Mouse (Mus musculus) CH12.LX (cell line): ENCODE measurements at regions not wholly inside any gene's neighbourhood (a gene's known extent, or its start where the extent isn't known, plus 50 kb on each side); places are given as distances from the start of the nearest gene placed in this dataset.

Source experiments
- DNase-seq: peaks from one replicate; pipeline ENCODE4 v3.0.0-alpha.2; 2013; ENCODE audit errors: extremely low read depth
- H3K27ac ChIP-seq: 2 replicates; pipeline ENCODE4 v1.5.1; 2012; ENCODE audit warnings: low read depth, mild to moderate bottlenecking, control low read depth, moderate library complexity; ENCODE audit not compliant: insufficient read depth
- H3K27me3 ChIP-seq: replicated peaks from 2 replicates; pipeline ENCODE3; 2012; ENCODE audit warnings: inconsistent platforms
- H3K36me3 ChIP-seq, 2 experiments: replicated peaks in 1 of 2; 2 replicates each; pipeline versions ENCODE3 to v1.6.1; 2012; ENCODE audit warnings: inconsistent platforms in 1 of 2, low read length in 1 of 2, mild to moderate bottlenecking in 1 of 2, mixed read lengths in 1 of 2, moderate library complexity in 1 of 2; ENCODE audit not compliant: control insufficient read depth in 1 of 2, insufficient read depth in 1 of 2
- H3K4me1 ChIP-seq, 2 experiments: 2 replicates each; pipeline ENCODE4 v1.6.1; 2012; ENCODE audit warnings: inconsistent platforms in 1 of 2, moderate library complexity in 1 of 2; ENCODE audit not compliant: insufficient read depth in 2 of 2, control insufficient read depth in 1 of 2
- H3K4me2 ChIP-seq: 2 replicates; pipeline ENCODE4 v1.6.1; 2012; ENCODE audit warnings: low read depth, mild to moderate bottlenecking, control low read depth; ENCODE audit not compliant: poor library complexity, insufficient read depth, severe bottlenecking
- H3K4me3 ChIP-seq, 3 experiments: fragments of 150-350 bp in 1 of 3; sonication (generic) in 1 of 3; replicated peaks in 1 of 3; 2 replicates each; pipeline versions ENCODE3 to v1.5.1; 2011 to 2012; ENCODE audit warnings: low read depth in 2 of 3, low read length in 2 of 3, mild to moderate bottlenecking in 2 of 3, moderate library complexity in 2 of 3, control low read depth in 1 of 3, improper control_type of control experiment in 1 of 3, inconsistent platforms in 1 of 3, mixed read lengths in 1 of 3; ENCODE audit not compliant: poor library complexity in 1 of 3
- H3K79me2 ChIP-seq: replicated peaks from 2 replicates; pipeline ENCODE4 v1.6.1; 2012; ENCODE audit warnings: mild to moderate bottlenecking, moderate library complexity; ENCODE audit not compliant: control insufficient read depth, poor library complexity, insufficient read depth, severe bottlenecking; ENCODE audit errors: extremely low read depth
- H3K9ac ChIP-seq: 2 replicates; pipeline ENCODE4 v1.6.1; 2012; ENCODE audit warnings: low read depth, mild to moderate bottlenecking, control low read depth, moderate library complexity; ENCODE audit not compliant: insufficient read depth
- H3K9me3 ChIP-seq: replicated peaks from 2 replicates; pipeline ENCODE3; 2012; ENCODE audit warnings: low read length, inconsistent platforms, mixed read lengths
- BHLHE40 ChIP-seq: IDR thresholded peaks from 2 replicates; pipeline ENCODE4 v1.6.1; 2011; ENCODE audit warnings: mild to moderate bottlenecking, low read depth, low read length, improper control_type of control experiment
- CHD1 ChIP-seq: IDR thresholded peaks from 2 replicates; pipeline ENCODE4 v1.6.1; 2012; ENCODE audit warnings: low read depth, low read length, improper control_type of control experiment, inconsistent platforms
- CHD2 ChIP-seq: IDR thresholded peaks from 2 replicates; pipeline ENCODE4 v1.6.1; 2011; ENCODE audit warnings: low read length, improper control_type of control experiment
- CTCF ChIP-seq, 2 experiments: IDR thresholded peaks in 1 of 2; conservative IDR thresholded peaks in 1 of 2; 2 replicates each; pipeline ENCODE4 v1.5.1; 2011 to 2012; ENCODE audit warnings: low read depth in 2 of 2, low read length in 2 of 2, improper control_type of control experiment in 1 of 2, inconsistent platforms in 1 of 2, mild to moderate bottlenecking in 1 of 2, moderate library complexity in 1 of 2
- E2F4 ChIP-seq: IDR thresholded peaks from 2 replicates; pipeline ENCODE4 v1.6.1; 2011; ENCODE audit warnings: low read depth, low read length, improper control_type of control experiment; ENCODE audit not compliant: insufficient replicate concordance
- ELF1 ChIP-seq: IDR thresholded peaks from 2 replicates; pipeline ENCODE4 v1.6.1; 2014; ENCODE audit warnings: low read depth, mild to moderate bottlenecking, inconsistent platforms, low read length, improper control_type of control experiment
- EP300 ChIP-seq: IDR thresholded peaks from 2 replicates; pipeline ENCODE4 v1.6.1; 2011; ENCODE audit warnings: low read length, improper control_type of control experiment
- ETS1 ChIP-seq: conservative IDR thresholded peaks from 2 replicates; pipeline ENCODE4 v1.6.1; 2012; ENCODE audit warnings: low read depth, mild to moderate bottlenecking, inconsistent platforms, low read length, improper control_type of control experiment, moderate library complexity
- HCFC1 ChIP-seq: IDR thresholded peaks from 2 replicates; pipeline ENCODE4 v1.6.1; 2012; ENCODE audit warnings: low read depth, mild to moderate bottlenecking, inconsistent platforms, low read length, improper control_type of control experiment
- IRF4 ChIP-seq: IDR thresholded peaks from 2 replicates; pipeline ENCODE4 v1.6.1; 2014; ENCODE audit warnings: low read depth, mild to moderate bottlenecking, inconsistent platforms, low read length, improper control_type of control experiment
- JUND ChIP-seq: conservative IDR thresholded peaks from 2 replicates; pipeline ENCODE4 v1.6.1; 2011; ENCODE audit warnings: low read depth, low read length, improper control_type of control experiment
- MAFK ChIP-seq: IDR thresholded peaks from 2 replicates; pipeline ENCODE4 v1.6.1; 2011; ENCODE audit warnings: low read length, improper control_type of control experiment; ENCODE audit not compliant: insufficient replicate concordance
- MAZ ChIP-seq: IDR thresholded peaks from 2 replicates; pipeline ENCODE4 v1.6.1; 2012; ENCODE audit warnings: low read depth, mild to moderate bottlenecking, inconsistent platforms, low read length, improper control_type of control experiment, moderate library complexity
- MEF2A ChIP-seq: IDR thresholded peaks from 2 replicates; pipeline ENCODE4 v1.6.1; 2014; ENCODE audit warnings: low read depth, mild to moderate bottlenecking, inconsistent platforms, low read length, improper control_type of control experiment, borderline replicate concordance
- MXI1 ChIP-seq: IDR thresholded peaks from 2 replicates; pipeline ENCODE4 v1.6.1; 2011; ENCODE audit warnings: mild to moderate bottlenecking, low read depth, low read length, improper control_type of control experiment
- NELFE ChIP-seq: IDR thresholded peaks from 2 replicates; pipeline ENCODE4 v1.6.1; 2011; ENCODE audit warnings: low read depth, low read length, improper control_type of control experiment
- NRF1 ChIP-seq: IDR thresholded peaks from 2 replicates; pipeline ENCODE4 v1.6.1; 2014; ENCODE audit warnings: low read depth, mild to moderate bottlenecking, inconsistent platforms, low read length, improper control_type of control experiment, moderate library complexity
- POLR2AphosphoS2 ChIP-seq: IDR thresholded peaks from 2 replicates; pipeline ENCODE4 v1.6.1; 2011; ENCODE audit warnings: low read depth, low read length, improper control_type of control experiment
- RCOR1 ChIP-seq: conservative IDR thresholded peaks from 2 replicates; pipeline ENCODE4 v1.6.1; 2012; ENCODE audit warnings: low read depth, mild to moderate bottlenecking, inconsistent platforms, low read length, improper control_type of control experiment
- UBTF ChIP-seq: IDR thresholded peaks from 2 replicates; pipeline ENCODE4 v1.6.1; 2012; ENCODE audit warnings: low read depth, mild to moderate bottlenecking, inconsistent platforms, low read length, improper control_type of control experiment, moderate library complexity
- USF1 ChIP-seq: IDR thresholded peaks from 2 replicates; pipeline ENCODE4 v1.6.1; 2014; ENCODE audit warnings: low read depth, mild to moderate bottlenecking, inconsistent platforms, low read length, improper control_type of control experiment
- USF2 ChIP-seq: conservative IDR thresholded peaks from 2 replicates; pipeline ENCODE4 v1.6.1; 2011; ENCODE audit warnings: low read depth, low read length, improper control_type of control experiment
- ZC3H11A ChIP-seq: IDR thresholded peaks from 2 replicates; pipeline ENCODE4 v1.6.1; 2012; ENCODE audit warnings: low read depth, mild to moderate bottlenecking, inconsistent platforms, low read length, improper control_type of control experiment
- ZKSCAN1 ChIP-seq: IDR thresholded peaks from 2 replicates; pipeline ENCODE4 v1.6.1; 2012; ENCODE audit warnings: low read depth, inconsistent platforms, low read length, improper control_type of control experiment, borderline replicate concordance
- ZMIZ1 ChIP-seq: IDR thresholded peaks from 2 replicates; pipeline ENCODE4 v1.6.1; 2012; ENCODE audit warnings: low read depth, mild to moderate bottlenecking, inconsistent platforms, low read length, improper control_type of control experiment
- dilution Hi-C: fragments of 300-500 bp; cut with MboI; formaldehyde crosslinking; loops from 2 replicates; pipeline ENCODE4 v1.14.3; 2020; ENCODE audit warnings: low sequenced_read_pairs; ENCODE audit not compliant: extremely low pct_unique_long_range_greater_than_20kb, extremely low pct_ligation_motif_present
- in situ Hi-C: fragments of 300-500 bp; cut with MboI; formaldehyde crosslinking; loops from 3 replicates; pipeline ENCODE4 v1.14.3; 2019; ENCODE audit warnings: low sequenced_read_pairs, low pct_ligation_motif_present, low pct_unique_long_range_greater_than_20kb, mixed read lengths

GRCm38 (mm10) chr1:185967816-185968215, 149.3 kb downstream of the Lyplal1 start:
- Histone ChIP-seq H3K9me3 (peaks cover 61% of the 10 kb centered on the region), H3K79me2 (no peaks in the 10 kb centered on the region), H3K36me3 (no peaks in the 10 kb centered on the region), H3K27ac (no peak overlapping the region), H3K4me3 (no peak overlapping the region), H3K4me1 (no peaks in the 10 kb centered on the region), H3K9ac (no peak overlapping the region), H3K4me2 (no peak overlapping the region), H3K27me3 (no peaks in the 10 kb centered on the region)
- TF ChIP-seq ELF1 (no peak), ETS1 (no peak), ZKSCAN1 (no peak), MXI1 (no peak), UBTF (no peak), MAFK (no peak), POLR2AphosphoS2 (no peak)
- DNase-seq: no peak
- in situ Hi-C loops (no loop called here), dilution Hi-C loops (no loop called here)

GRCm38 (mm10) chr1:185968642-185969041, 148.5 kb downstream of the Lyplal1 start:
- no peak overlapping the region for H3K27ac ChIP-seq
- no peak overlapping the region for H3K4me3 ChIP-seq
- dilution Hi-C loops (no loop called here), in situ Hi-C loops (no loop called here)
- no peak overlapping the region for H3K4me2 ChIP-seq
- no peak overlapping the region for H3K9ac ChIP-seq
- H3K4me1 ChIP-seq: no peaks in the 10 kb centered on the region
- DNase-seq: no peak
- no peak for TF ChIP-seq EP300
- TF ChIP-seq JUND: no peak
- TF ChIP-seq RCOR1: no peak
- TF ChIP-seq MAFK: no peak
- no peak for TF ChIP-seq IRF4
- TF ChIP-seq CHD2: no peak
- no peak for TF ChIP-seq CTCF (conservative IDR thresholded peaks at IDR 0.05 in 1 of 2, IDR thresholded peaks at IDR 0.05 in 1 of 2; ENCODE audit: low read depth in 2 of 2, low read length in 2 of 2)
- TF ChIP-seq MEF2A: no peak
- no peak for TF ChIP-seq POLR2AphosphoS2
- no peak for TF ChIP-seq UBTF
- H3K36me3 ChIP-seq: no peaks in the 10 kb centered on the region
- no peaks in the 10 kb centered on the region for H3K79me2 ChIP-seq
- peaks cover 65% of the 10 kb centered on the region for H3K9me3 ChIP-seq
- H3K27me3 ChIP-seq: no peaks in the 10 kb centered on the region

- Histone ChIP-seq H3K27me3 (no peaks in the 10 kb centered on the region), H3K36me3 (no peaks in the 10 kb centered on the region), H3K4me1 (no peaks in the 10 kb centered on the region), H3K4me3 (no peak overlapping the region), H3K27ac (no peak overlapping the region), H3K79me2 (no peaks in the 10 kb centered on the region), H3K9me3 (peaks cover 63% of the 10 kb centered on the region), H3K9ac (no peak overlapping the region), H3K4me2 (no peak overlapping the region)
- no peak for TF ChIP-seq USF1
- TF ChIP-seq MAZ: no peak
- TF ChIP-seq ZC3H11A: no peak
- TF ChIP-seq HCFC1: no peak
- TF ChIP-seq MEF2A: no peak
- no peak for TF ChIP-seq E2F4
- TF ChIP-seq NELFE: no peak
- no peak for TF ChIP-seq BHLHE40
- no peak for TF ChIP-seq USF2
- TF ChIP-seq RCOR1: no peak
- no peak for TF ChIP-seq UBTF
- no peak for TF ChIP-seq CHD1
- TF ChIP-seq ZMIZ1: no peak
- TF ChIP-seq NRF1: no peak
- dilution Hi-C loops: no loop called here
- in situ Hi-C loops: no loop called here
- DNase-seq: no peak
Measured at GRCm38 (mm10) chr1:185969231-185969630, 147.9 kb downstream of the Lyplal1 start.
